Mouse (Mus musculus): Measurements from ENCODE around the gene Kcnq5. TPM values are rescaled to one million over a fixed set of nuclear protein-coding genes. Genes with fewer than 3 reads are reported as not detected.

The Kcnq5 gene
- polyA plus RNA-seq, 1 experiment from 2014 or later: 0.71 TPM

DNA sequence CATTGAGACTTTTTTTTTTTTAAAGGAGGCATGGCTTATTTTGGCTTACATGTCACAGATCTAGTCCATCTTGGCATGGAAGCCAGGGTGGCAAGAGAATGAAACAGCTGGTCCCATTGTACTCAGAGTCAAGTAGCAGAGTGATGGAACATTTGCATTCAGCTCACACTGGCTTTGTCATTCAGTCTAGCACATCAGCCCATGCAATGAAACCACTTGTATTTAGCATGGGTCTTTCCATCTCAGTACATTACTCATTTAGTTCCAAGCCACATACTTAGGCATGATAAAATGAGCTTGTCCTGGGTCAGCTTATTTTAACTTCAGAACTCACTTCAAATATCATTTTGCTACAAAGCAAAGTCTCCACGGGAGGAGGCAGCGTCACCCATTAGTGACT is 156.7 kb downstream of the Kcnq5 start:
- no peak for TF ChIP-seq CTCF (IDR thresholded peaks at IDR 0.05; ENCODE audit: low read depth)
- Histone ChIP-seq H3K27ac (no peak overlapping the region), H3K9me3 (replicated peaks; ENCODE audit: low read length) (no peaks in the 10 kb centered on the region), H3K4me2 (ENCODE audit: low read length) (no peak overlapping the region), H3K27me3 (ENCODE audit: insufficient read depth, low read length) (no peaks in the 10 kb centered on the region), H3K4me3 (replicated peaks; ENCODE audit: low read depth, low read length) (no peak overlapping the region), H3K9ac (ENCODE audit: low read depth, low read length) (no peak overlapping the region), H3K4me1 (replicated peaks; ENCODE audit: insufficient read depth, low read length) (no peaks in the 10 kb centered on the region), H3K36me3 (ENCODE audit: insufficient read depth, low read length) (no peaks in the 10 kb centered on the region)
- DNase-seq (ENCODE audit: low spot score) (no peak), ATAC-seq (replicated peaks; ENCODE audit: low FRiP score, low read depth) (no peak)
- WGBS: 85% methylated on average over 2 of the region's 2 CpGs

DNA sequence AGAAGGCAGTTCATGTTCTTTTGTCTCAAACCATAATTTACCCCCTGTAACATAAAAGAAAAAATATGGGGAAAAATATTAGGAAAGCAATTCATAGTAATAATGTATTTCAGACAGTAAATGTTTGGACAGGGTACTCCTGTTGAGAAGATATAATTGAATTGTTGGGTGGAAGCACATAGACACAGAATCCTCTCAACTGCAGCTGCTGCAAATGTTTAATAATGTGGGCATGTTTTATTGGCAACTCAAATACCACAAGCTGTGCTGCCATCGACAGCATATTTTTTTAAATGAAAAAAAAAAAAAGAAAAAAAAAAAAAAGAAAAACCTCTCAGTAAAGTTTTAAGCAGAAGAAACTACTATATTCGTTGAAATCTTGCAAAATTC is 157.3 kb downstream of the Kcnq5 start:
- H3K9ac ChIP-seq (ENCODE audit: low read depth, low read length): no peak overlapping the region
- no peak overlapping the region for H3K4me2 ChIP-seq (ENCODE audit: low read length)
- 80% methylated on average over 2 of the region's 2 CpGs for WGBS
- H3K27ac ChIP-seq: no peak overlapping the region
- ATAC-seq (replicated peaks; ENCODE audit: low FRiP score, low read depth) (no peak), DNase-seq (ENCODE audit: low spot score) (no peak)
- no peaks in the 10 kb centered on the region for H3K36me3 ChIP-seq (ENCODE audit: insufficient read depth, low read length)
- no peak overlapping the region for H3K4me3 ChIP-seq (replicated peaks; ENCODE audit: low read depth, low read length)
- no peaks in the 10 kb centered on the region for H3K4me1 ChIP-seq (replicated peaks; ENCODE audit: insufficient read depth, low read length)
- no peaks in the 10 kb centered on the region for H3K9me3 ChIP-seq (replicated peaks; ENCODE audit: low read length)
- H3K27me3 ChIP-seq (ENCODE audit: insufficient read depth, low read length): no peaks in the 10 kb centered on the region
- no peak for TF ChIP-seq CTCF (IDR thresholded peaks at IDR 0.05; ENCODE audit: low read depth)

DNA sequence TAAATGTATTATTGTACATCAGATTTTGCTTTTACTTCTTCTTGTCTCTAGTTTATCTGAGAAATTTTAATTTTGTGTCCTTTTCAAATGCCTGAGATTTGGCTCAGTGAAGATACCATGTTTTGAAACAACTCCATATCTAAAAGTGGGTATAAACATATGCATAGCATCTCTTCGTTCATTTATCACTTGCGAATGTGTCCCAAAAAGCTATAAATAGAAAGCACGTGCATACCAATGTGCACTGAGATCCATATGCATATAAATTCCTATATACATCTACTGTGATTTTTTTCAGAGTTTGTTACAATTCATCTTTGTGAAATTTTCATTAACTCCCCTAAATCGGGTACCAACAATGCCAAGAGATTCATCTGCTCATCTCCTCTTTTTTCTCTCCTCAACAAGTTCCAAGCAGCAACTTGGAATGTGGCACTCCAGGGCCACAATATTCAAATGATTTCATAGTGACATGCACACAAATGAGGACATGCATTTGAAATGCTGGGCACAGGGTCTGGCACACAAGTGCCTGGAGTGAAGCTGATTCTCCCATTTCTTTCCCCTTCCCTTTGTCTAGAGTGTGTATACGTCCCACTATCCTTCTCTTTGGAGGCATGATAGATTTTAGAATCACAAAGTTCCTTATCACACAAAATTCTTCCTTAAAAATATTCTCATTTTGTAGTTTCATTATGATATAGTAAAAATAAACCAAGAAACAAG is 157.8 kb downstream of the Kcnq5 start:
- DNase-seq (ENCODE audit: low spot score): no peak

DNA sequence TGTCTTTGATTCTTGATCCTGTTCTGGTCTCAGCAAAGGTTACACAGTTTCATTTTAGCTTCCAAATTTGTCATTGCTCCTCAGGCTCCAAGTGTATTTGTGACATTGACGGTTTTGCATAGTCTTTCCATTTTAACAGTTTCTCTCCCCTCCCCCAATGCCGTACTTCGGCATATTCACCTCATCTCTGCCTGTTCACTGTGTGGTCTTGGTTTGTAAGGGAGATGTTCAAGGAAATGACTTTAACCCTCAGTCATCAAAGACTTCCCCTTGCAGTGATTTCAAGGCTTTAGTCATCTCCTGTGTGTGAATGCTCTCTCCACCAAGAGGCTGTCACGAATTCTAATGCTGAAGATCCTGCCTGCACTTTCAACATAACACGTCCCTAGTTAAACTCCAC is 181.0 kb downstream of the Kcnq5 start:
- 76% methylated on average over 5 of the region's 5 CpGs for WGBS

More for the DNA sequence above, 157.8 kb downstream of the Kcnq5 start:
- no peak overlapping the region for H3K27ac ChIP-seq
- H3K36me3 ChIP-seq (ENCODE audit: insufficient read depth, low read length): no peaks in the 10 kb centered on the region
- WGBS: 84% methylated on average over 5 of the region's 5 CpGs
- no peaks in the 10 kb centered on the region for H3K4me1 ChIP-seq (replicated peaks; ENCODE audit: insufficient read depth, low read length)
- H3K4me3 ChIP-seq (replicated peaks; ENCODE audit: low read depth, low read length): no peak overlapping the region
- H3K9me3 ChIP-seq (replicated peaks; ENCODE audit: low read length): no peaks in the 10 kb centered on the region
- no peak overlapping the region for H3K9ac ChIP-seq (ENCODE audit: low read depth, low read length)
- ATAC-seq (replicated peaks; ENCODE audit: low FRiP score, low read depth): no peak
- H3K4me2 ChIP-seq (ENCODE audit: low read length): no peak overlapping the region
- TF ChIP-seq CTCF (IDR thresholded peaks at IDR 0.05; ENCODE audit: low read depth): no peak
- H3K27me3 ChIP-seq (ENCODE audit: insufficient read depth, low read length): no peaks in the 10 kb centered on the region

DNA sequence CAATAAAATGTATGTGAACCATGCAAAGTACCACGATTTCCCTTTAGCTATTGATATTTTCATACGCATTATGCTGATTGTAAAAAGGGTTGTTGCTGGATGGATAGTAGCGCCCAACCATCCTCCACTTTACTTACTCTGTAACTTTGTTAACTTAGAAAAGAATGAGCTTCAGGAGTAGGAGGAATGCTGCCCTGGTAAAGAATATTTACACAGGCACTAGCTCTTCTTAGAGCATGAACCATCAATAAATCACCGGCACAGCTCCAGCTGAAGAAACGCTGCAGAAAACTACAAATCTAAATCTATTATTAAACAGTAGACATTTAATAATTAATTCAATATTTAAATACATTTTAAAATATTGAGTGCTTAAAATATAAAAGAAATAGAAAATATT is 184.2 kb downstream of the Kcnq5 start:
- Histone ChIP-seq H3K4me2 (ENCODE audit: low read length) (no peak overlapping the region), H3K4me1 (replicated peaks; ENCODE audit: insufficient read depth, low read length) (no peaks in the 10 kb centered on the region), H3K4me3 (replicated peaks; ENCODE audit: low read depth, low read length) (no peak overlapping the region), H3K27ac (no peak overlapping the region), H3K9ac (ENCODE audit: low read depth, low read length) (no peak overlapping the region), H3K36me3 (ENCODE audit: insufficient read depth, low read length) (no peaks in the 10 kb centered on the region), H3K27me3 (ENCODE audit: insufficient read depth, low read length) (no peaks in the 10 kb centered on the region), H3K9me3 (replicated peaks; ENCODE audit: low read length) (no peaks in the 10 kb centered on the region)
- TF ChIP-seq CTCF (IDR thresholded peaks at IDR 0.05; ENCODE audit: low read depth): no peak
- ATAC-seq (replicated peaks; ENCODE audit: low FRiP score, low read depth) (no peak), DNase-seq (ENCODE audit: low spot score) (peak; percentile 54)
- WGBS: 48% methylated on average over 5 of the region's 5 CpGs

More for the DNA sequence above, 181.0 kb downstream of the Kcnq5 start:
- H3K4me3 ChIP-seq (replicated peaks; ENCODE audit: low read depth, low read length): no peak overlapping the region
- no peaks in the 10 kb centered on the region for H3K27me3 ChIP-seq (ENCODE audit: insufficient read depth, low read length)
- ATAC-seq (replicated peaks; ENCODE audit: low FRiP score, low read depth) (no peak), DNase-seq (ENCODE audit: low spot score) (no peak)
- no peaks in the 10 kb centered on the region for H3K36me3 ChIP-seq (ENCODE audit: insufficient read depth, low read length)
- no peaks in the 10 kb centered on the region for H3K4me1 ChIP-seq (replicated peaks; ENCODE audit: insufficient read depth, low read length)
- H3K4me2 ChIP-seq (ENCODE audit: low read length): no peak overlapping the region
- H3K27ac ChIP-seq: no peak overlapping the region
- TF ChIP-seq CTCF (IDR thresholded peaks at IDR 0.05; ENCODE audit: low read depth): no peak
- no peak overlapping the region for H3K9ac ChIP-seq (ENCODE audit: low read depth, low read length)
- no peaks in the 10 kb centered on the region for H3K9me3 ChIP-seq (replicated peaks; ENCODE audit: low read length)

DNA sequence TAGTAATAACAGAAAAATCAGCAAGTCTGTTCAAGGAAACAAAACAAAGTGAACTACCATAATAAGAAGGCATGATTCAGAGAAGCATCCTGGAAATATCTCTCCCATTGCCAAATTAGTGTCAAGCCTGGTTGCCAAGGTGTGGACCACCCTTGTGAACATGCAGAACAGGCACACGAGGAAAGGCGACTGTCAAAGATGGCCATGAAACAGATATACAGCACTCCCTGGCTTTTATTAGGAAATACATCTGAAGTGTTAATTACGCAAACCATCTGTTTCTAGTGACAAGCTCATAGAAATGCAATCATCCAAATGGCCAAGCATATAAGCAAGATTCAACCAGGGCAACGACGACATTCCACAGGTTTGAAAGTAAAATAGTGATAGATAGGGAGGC is 187.8 kb downstream of the Kcnq5 start:
- no peaks in the 10 kb centered on the region for H3K36me3 ChIP-seq (ENCODE audit: insufficient read depth, low read length)
- H3K9ac ChIP-seq (ENCODE audit: low read depth, low read length): no peak overlapping the region
- 44% methylated on average over 5 of the region's 5 CpGs for WGBS
- H3K4me3 ChIP-seq (replicated peaks; ENCODE audit: low read depth, low read length): no peak overlapping the region
- H3K4me2 ChIP-seq (ENCODE audit: low read length): no peak overlapping the region
- no peak for TF ChIP-seq CTCF (IDR thresholded peaks at IDR 0.05; ENCODE audit: low read depth)
- H3K9me3 ChIP-seq (replicated peaks; ENCODE audit: low read length): no peaks in the 10 kb centered on the region
- peak; percentile 17 for DNase-seq (ENCODE audit: low spot score)
- H3K4me1 ChIP-seq (replicated peaks; ENCODE audit: insufficient read depth, low read length): no peaks in the 10 kb centered on the region
- no peak overlapping the region for H3K27ac ChIP-seq
- no peaks in the 10 kb centered on the region for H3K27me3 ChIP-seq (ENCODE audit: insufficient read depth, low read length)
- ATAC-seq (replicated peaks; ENCODE audit: low FRiP score, low read depth): no peak

DNA sequence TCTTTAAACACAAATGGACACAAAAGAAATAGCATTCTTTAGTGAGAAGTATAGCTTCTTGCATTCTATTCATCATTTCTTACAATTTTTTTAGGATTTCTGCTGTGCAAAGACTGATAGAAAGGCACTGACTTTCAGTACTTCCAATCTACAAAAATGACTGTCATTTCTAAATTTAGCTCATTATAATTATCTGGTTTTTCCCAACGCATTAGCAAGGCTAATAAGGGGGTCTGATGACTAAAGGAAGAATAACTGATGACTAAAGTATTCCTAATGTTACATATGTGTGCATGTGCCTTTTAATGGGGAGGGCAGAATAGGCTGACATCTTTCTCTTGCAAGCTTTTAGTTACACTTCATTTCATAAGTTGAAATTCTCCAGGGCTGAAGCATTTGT is 191.2 kb downstream of the Kcnq5 start:
- Histone ChIP-seq H3K4me3 (replicated peaks; ENCODE audit: low read depth, low read length) (no peak overlapping the region), H3K4me1 (replicated peaks; ENCODE audit: insufficient read depth, low read length) (no peaks in the 10 kb centered on the region), H3K9ac (ENCODE audit: low read depth, low read length) (no peak overlapping the region), H3K27me3 (ENCODE audit: insufficient read depth, low read length) (no peaks in the 10 kb centered on the region), H3K27ac (no peak overlapping the region), H3K36me3 (ENCODE audit: insufficient read depth, low read length) (no peaks in the 10 kb centered on the region), H3K9me3 (replicated peaks; ENCODE audit: low read length) (no peaks in the 10 kb centered on the region), H3K4me2 (ENCODE audit: low read length) (no peak overlapping the region)
- 93% methylated on average over 1 of the region's 1 CpGs for WGBS
- DNase-seq (ENCODE audit: low spot score): no peak
- TF ChIP-seq CTCF (IDR thresholded peaks at IDR 0.05; ENCODE audit: low read depth): no peak
- no peak for ATAC-seq (replicated peaks; ENCODE audit: low FRiP score, low read depth)
